Comparison of ENCODE assay signal across 8 mouse cellular contexts in genomic region chr6:137455537-137456041, GRCm38 (mm10).
DNase-seq lines count a peak whose midpoint lies in the region; ATAC-seq and TF ChIP-seq lines count a peak whose summit lies in the region.

No protein-coding gene starts in this region.

- no peaks in the 10 kb centered on the region for H3K36me3 ChIP-seq in CH12.LX (replicated peaks in 1 of 2; ENCODE audit: control insufficient read depth in 1 of 2, insufficient read depth in 1 of 2, low read length in 1 of 2)
- no peaks in the 10 kb centered on the region for H3K36me3 ChIP-seq in heart, embryonic 13.5 days
- H3K36me3 ChIP-seq in kidney, embryonic 14.5 days (ENCODE audit: control insufficient read depth, insufficient read depth, low read length), result no peaks in the 10 kb centered on the region
- no peaks in the 10 kb centered on the region for H3K36me3 ChIP-seq in liver, embryonic 13.5 days

- no peak overlapping the region for H3K4me3 ChIP-seq in CH12.LX (replicated peaks in 1 of 3; ENCODE audit: low read depth in 2 of 3, low read length in 2 of 3, poor library complexity in 1 of 3)
- H3K4me3 ChIP-seq in bone marrow macrophage, adult 2 months (ENCODE audit: insufficient read depth, low read length), result no peak overlapping the region
- H3K4me3 ChIP-seq in embryonic fibroblast, embryonic 13.5 days (ENCODE audit: insufficient read depth, low read length), result no peak overlapping the region
- H3K4me3 ChIP-seq in heart, embryonic 13.5 days, result peak overlapping the region; percentile 10
- no peak overlapping the region for H3K4me3 ChIP-seq in kidney, embryonic 14.5 days (ENCODE audit: low read length)
- no peak overlapping the region for H3K4me3 ChIP-seq in liver, embryonic 13.5 days (replicated peaks)

- no peak for TF ChIP-seq EP300 in CH12.LX (IDR thresholded peaks at IDR 0.05; ENCODE audit: low read length)

- dilution Hi-C loops in CH12.LX (cut with MboI; ENCODE audit: extremely low pct_ligation_motif_present, extremely low pct_unique_long_range_greater_than_20kb, low sequenced_read_pairs), result no loop called here

- no peak overlapping the region for H3K9ac ChIP-seq in CH12.LX (ENCODE audit: insufficient read depth, low read depth)
- peak overlapping the region; percentile 64 for H3K9ac ChIP-seq in heart, embryonic 13.5 days
- H3K9ac ChIP-seq in kidney, embryonic 14.5 days (ENCODE audit: low read depth, low read length), result no peak overlapping the region
- no peak overlapping the region for H3K9ac ChIP-seq in liver, embryonic 13.5 days

- ATAC-seq in heart, embryonic 13.5 days (ENCODE audit: extremely low read depth, insufficient number of reproducible peaks, low FRiP score, low TSS enrichment), result peak; percentile 60
- peak; percentile 90 for ATAC-seq in kidney, embryonic 14.5 days (ENCODE audit: low FRiP score, low TSS enrichment)
- peak; percentile 51; the same call in 1 of the 2 replicates for ATAC-seq in liver, embryonic 13.5 days (ENCODE audit: low read depth)

- H3K9me3 ChIP-seq in CH12.LX (replicated peaks; ENCODE audit: low read length), result no peaks in the 10 kb centered on the region
- H3K9me3 ChIP-seq in heart, embryonic 13.5 days, result no peaks in the 10 kb centered on the region
- H3K9me3 ChIP-seq in kidney, embryonic 14.5 days (ENCODE audit: control insufficient read depth, low read length), result no peaks in the 10 kb centered on the region
- no peaks in the 10 kb centered on the region for H3K9me3 ChIP-seq in liver, embryonic 13.5 days (replicated peaks)

- DNase-seq in CH12.LX (ENCODE audit: extremely low read depth), result peak; percentile 74
- no peak for DNase-seq in liver, embryonic 13.5 days
- DNase-seq in naive thymus-derived CD4-positive, alpha-beta T cell, adult 2 months (ENCODE audit: low read depth), result peak; percentile 67
- peak; percentile 7 for DNase-seq in thymus, postnatal 25 days

- peak; percentile 83 to 96 for TF ChIP-seq CTCF in CH12.LX (conservative IDR thresholded peaks at IDR 0.05 in 1 of 2, IDR thresholded peaks at IDR 0.05 in 1 of 2; ENCODE audit: low read depth in 2 of 2, low read length in 2 of 2)
- TF ChIP-seq CTCF in bone marrow macrophage, adult 2 months (IDR thresholded peaks at IDR 0.05; ENCODE audit: low read depth, low read length), result 0 out of 2 replicates have a peak, but pooled peaks have one; percentile 42
- TF ChIP-seq CTCF in embryonic fibroblast, embryonic 13.5 days (IDR thresholded peaks at IDR 0.05; ENCODE audit: borderline replicate concordance, insufficient read depth, low read length), result 0 out of 2 replicates have a peak, but pooled peaks have one; percentile 27

- H3K79me2 ChIP-seq in CH12.LX (replicated peaks; ENCODE audit: control insufficient read depth, extremely low read depth, insufficient read depth, poor library complexity, severe bottlenecking), result no peaks in the 10 kb centered on the region

- H3K4me1 ChIP-seq in CH12.LX (ENCODE audit: control insufficient read depth in 1 of 2, insufficient read depth in 2 of 2), result peaks cover 0 to 15% of the 10 kb centered on the region in 2 experiments; a peak in 2 of 4 replicates
- peaks cover 4% of the 10 kb centered on the region for H3K4me1 ChIP-seq in bone marrow macrophage, adult 2 months (ENCODE audit: control insufficient read depth, insufficient read depth, low read length)
- peaks cover 3% of the 10 kb centered on the region; the same call in 1 of the 2 replicates for H3K4me1 ChIP-seq in embryonic fibroblast, embryonic 13.5 days (ENCODE audit: control insufficient read depth, insufficient read depth, low read length)
- H3K4me1 ChIP-seq in heart, embryonic 13.5 days, result peaks cover 32% of the 10 kb centered on the region
- no peaks in the 10 kb centered on the region for H3K4me1 ChIP-seq in kidney, embryonic 14.5 days (ENCODE audit: control insufficient read depth, insufficient read depth, low read length)
- H3K4me1 ChIP-seq in liver, embryonic 13.5 days (replicated peaks), result no peaks in the 10 kb centered on the region; the same call in 1 of the 2 replicates

- 12% methylated on average over 10 of the region's 10 CpGs for WGBS in heart, embryonic 13.5 days
- WGBS in kidney, embryonic 14.5 days, result 14% methylated on average over 10 of the region's 10 CpGs
- WGBS in liver, embryonic 13.5 days (ENCODE audit: insufficient replicate concordance), result 20% methylated on average over 10 of the region's 10 CpGs

- no peak overlapping the region for H3K27ac ChIP-seq in CH12.LX (ENCODE audit: insufficient read depth, low read depth)
- H3K27ac ChIP-seq in bone marrow macrophage, adult 2 months (ENCODE audit: insufficient read depth, low read depth, low read length), result no peak overlapping the region
- H3K27ac ChIP-seq in embryonic fibroblast, embryonic 13.5 days (ENCODE audit: insufficient read depth, low read length), result no peak overlapping the region
- H3K27ac ChIP-seq in heart, embryonic 13.5 days (replicated peaks), result peak overlapping the region; percentile 26; the same call in 1 of the 2 replicates
- H3K27ac ChIP-seq in kidney, embryonic 14.5 days (ENCODE audit: low read depth, low read length), result no peak overlapping the region
- H3K27ac ChIP-seq in liver, embryonic 13.5 days, result no peak overlapping the region

- no peak for TF ChIP-seq POLR2A in CH12.LX (IDR thresholded peaks at IDR 0.05; ENCODE audit: low read depth, low read length)
- no peak for TF ChIP-seq POLR2A in bone marrow macrophage, adult 2 months (IDR thresholded peaks at IDR 0.05; ENCODE audit: borderline replicate concordance, low read depth, low read length)
- no peak for TF ChIP-seq POLR2A in embryonic fibroblast, embryonic 13.5 days (IDR thresholded peaks at IDR 0.05; ENCODE audit: low read depth, low read length)

- no peak overlapping the region for H3K4me2 ChIP-seq in CH12.LX (ENCODE audit: insufficient read depth, low read depth, poor library complexity, severe bottlenecking)
- H3K4me2 ChIP-seq in heart, embryonic 13.5 days, result peak overlapping the region; percentile 63
- H3K4me2 ChIP-seq in kidney, embryonic 14.5 days (replicated peaks; ENCODE audit: low read depth, low read length), result peak overlapping the region; percentile 12; the same call in 1 of the 2 replicates
- H3K4me2 ChIP-seq in liver, embryonic 13.5 days, result no peak overlapping the region

- no peaks in the 10 kb centered on the region for H3K27me3 ChIP-seq in CH12.LX (replicated peaks)
- no peaks in the 10 kb centered on the region; the same call in 1 of the 2 replicates for H3K27me3 ChIP-seq in heart, embryonic 13.5 days (replicated peaks)
- H3K27me3 ChIP-seq in kidney, embryonic 14.5 days (ENCODE audit: control insufficient read depth, insufficient read depth, low read length), result no peaks in the 10 kb centered on the region
- no peaks in the 10 kb centered on the region for H3K27me3 ChIP-seq in liver, embryonic 13.5 days

- in situ Hi-C loops in CH12.LX (cut with MboI; ENCODE audit: low pct_ligation_motif_present, low pct_unique_long_range_greater_than_20kb, low sequenced_read_pairs), result no loop called here

- peak; percentile 99 for TF ChIP-seq RAD21 in CH12.LX (IDR thresholded peaks at IDR 0.05; ENCODE audit: low read depth, low read length)

TF ChIP-seq in CH12.LX, 34 proteins besides CTCF, POLR2A, EP300 and RAD21:
- no peak for TF ChIP-seq PAX5 (IDR thresholded peaks at IDR 0.05; ENCODE audit: low read length)
- peak; percentile 49; the same call in 1 of the 2 replicates for TF ChIP-seq IRF4 (IDR thresholded peaks at IDR 0.05; ENCODE audit: low read depth, low read length)
- no peak for TF ChIP-seq BHLHE40 (IDR thresholded peaks at IDR 0.05; ENCODE audit: low read depth, low read length)
- no peak for TF ChIP-seq TCF12 (IDR thresholded peaks at IDR 0.05; ENCODE audit: low read depth, low read length)
- 0 out of 2 replicates have a peak, but pooled peaks have one; percentile 41 for TF ChIP-seq MYC (IDR thresholded peaks at IDR 0.05; ENCODE audit: low read depth, low read length)
- no peak for TF ChIP-seq TBP (conservative IDR thresholded peaks at IDR 0.05; ENCODE audit: low read depth, low read length)
- no peak for TF ChIP-seq POLR2AphosphoS2 (IDR thresholded peaks at IDR 0.05; ENCODE audit: low read depth, low read length)
- no peak for TF ChIP-seq ZMIZ1 (IDR thresholded peaks at IDR 0.05; ENCODE audit: low read depth, low read length)
- peak; percentile 96 for TF ChIP-seq ZC3H11A (IDR thresholded peaks at IDR 0.05; ENCODE audit: low read depth, low read length)
- TF ChIP-seq ZKSCAN1 (IDR thresholded peaks at IDR 0.05; ENCODE audit: borderline replicate concordance, low read depth, low read length), result no peak
- peak; percentile 61; the same call in 1 of the 2 replicates for TF ChIP-seq SIN3A (IDR thresholded peaks at IDR 0.05; ENCODE audit: low read length)
- TF ChIP-seq GABPA (IDR thresholded peaks at IDR 0.05; ENCODE audit: insufficient replicate concordance, low read depth, low read length), result no peak
- TF ChIP-seq SMC3 (IDR thresholded peaks at IDR 0.05; ENCODE audit: low read depth, low read length), result peak; percentile 97
- 0 out of 2 replicates have a peak, but pooled peaks have one; percentile 26 for TF ChIP-seq NELFE (IDR thresholded peaks at IDR 0.05; ENCODE audit: low read depth, low read length)
TF ChIP-seq in CH12.LX: peak in this region for 6.

Comparison
In these comparisons a context has a peak if more than half of its experiments do, and no peak if none do; other contexts are left out.
1. H3K4me2 ChIP-seq: peak in heart, embryonic 13.5 days (single experiment) and kidney, embryonic 14.5 days (single experiment); none in CH12.LX (single experiment) and liver, embryonic 13.5 days (single experiment).
2. CTCF ChIP-seq: peak in every context shown above with its lines; median percentile 90 in CH12.LX; 42 in bone marrow macrophage, adult 2 months; 27 in embryonic fibroblast, embryonic 13.5 days.
3. Peak in every context shown above with its lines, with median percentiles within 50 percentile points of each other: ATAC-seq.